Mouse (Mus musculus): ENCODE results near the gene Sdccag8. TPM values are rescaled to one million over a fixed set of nuclear protein-coding genes. Genes with fewer than 3 reads are reported as not detected.

Gene Sdccag8
- polyA plus RNA-seq, 1 experiment from 2014 or later = 25.7 TPM

GRCm38 (mm10) chr1:176852813-176853590 is 38.5 kb downstream of the Sdccag8 start:
- Histone ChIP-seq H3K4me1 (replicated peaks) (no peaks in the 10 kb centered on the region), H3K27ac (no peak overlapping the region), H3K9me3 (peaks cover 9% of the 10 kb centered on the region; the same call in 1 of the 2 replicates), H3K27me3 (no peaks in the 10 kb centered on the region), H3K36me3 (peaks cover 39% of the 10 kb centered on the region), H3K4me2 (no peak overlapping the region), H3K9ac (no peak overlapping the region), H3K4me3 (no peak overlapping the region)
- ATAC-seq (ENCODE audit: low FRiP score) = no peak
- 93% methylated on average over 9 of the region's 9 CpGs for WGBS

GRCm38 (mm10) chr1:176861981-176862644 is 47.7 kb downstream of the Sdccag8 start:
- ATAC-seq (ENCODE audit: low FRiP score) = peak; percentile 49; the same call in 1 of the 2 replicates
- Histone ChIP-seq H3K9me3 (no peaks in the 10 kb centered on the region), H3K4me2 (no peak overlapping the region), H3K27ac (no peak overlapping the region), H3K4me1 (replicated peaks) (no peaks in the 10 kb centered on the region), H3K36me3 (no peaks in the 10 kb centered on the region), H3K9ac (no peak overlapping the region), H3K4me3 (no peak overlapping the region), H3K27me3 (no peaks in the 10 kb centered on the region)
- WGBS = 63% methylated on average over 9 of the region's 9 CpGs

- WGBS = 93% methylated on average over 11 of the region's 11 CpGs
- no peak overlapping the region for H3K4me2 ChIP-seq
Measured at GRCm38 (mm10) chr1:176870501-176870900, 56.0 kb downstream of the Sdccag8 start.

GRCm38 (mm10) chr1:176871975-176872374 is 57.5 kb downstream of the Sdccag8 start:
- Histone ChIP-seq H3K27ac (no peak overlapping the region), H3K9me3 (no peaks in the 10 kb centered on the region), H3K9ac (no peak overlapping the region), H3K4me2 (no peak overlapping the region), H3K4me3 (no peak overlapping the region), H3K4me1 (replicated peaks) (no peaks in the 10 kb centered on the region), H3K27me3 (no peaks in the 10 kb centered on the region), H3K36me3 (peaks cover 20% of the 10 kb centered on the region)
- WGBS = 60% methylated on average over 3 of the region's 3 CpGs
- ATAC-seq (ENCODE audit: low FRiP score) = no peak

More at GRCm38 (mm10) chr1:176870501-176870900, 56.0 kb downstream of the Sdccag8 start:
- no peaks in the 10 kb centered on the region for H3K4me1 ChIP-seq (replicated peaks)
- H3K4me3 ChIP-seq = no peak overlapping the region
- no peak for ATAC-seq (ENCODE audit: low FRiP score)
- H3K9me3 ChIP-seq = no peaks in the 10 kb centered on the region
- no peak overlapping the region for H3K27ac ChIP-seq
- H3K36me3 ChIP-seq = peaks cover 20% of the 10 kb centered on the region
- no peaks in the 10 kb centered on the region for H3K27me3 ChIP-seq
- H3K9ac ChIP-seq = no peak overlapping the region

- no peak for ATAC-seq (ENCODE audit: low FRiP score)
- no peaks in the 10 kb centered on the region for H3K4me1 ChIP-seq (replicated peaks)
- peaks cover 20% of the 10 kb centered on the region for H3K36me3 ChIP-seq
- H3K9ac ChIP-seq = no peak overlapping the region
- WGBS = 85% methylated on average over 9 of the region's 9 CpGs
- no peaks in the 10 kb centered on the region for H3K9me3 ChIP-seq
- H3K4me3 ChIP-seq = no peak overlapping the region
- H3K4me2 ChIP-seq = no peak overlapping the region
- no peaks in the 10 kb centered on the region for H3K27me3 ChIP-seq
- no peak overlapping the region for H3K27ac ChIP-seq
Measured at GRCm38 (mm10) chr1:176873463-176873862, 59.0 kb downstream of the Sdccag8 start.

GRCm38 (mm10) chr1:176874155-176874554 is 59.7 kb downstream of the Sdccag8 start:
- no peaks in the 10 kb centered on the region for H3K9me3 ChIP-seq
- H3K9ac ChIP-seq = no peak overlapping the region
- no peak overlapping the region for H3K4me2 ChIP-seq
- H3K27ac ChIP-seq = no peak overlapping the region
- peaks cover 15% of the 10 kb centered on the region for H3K36me3 ChIP-seq
- no peak for ATAC-seq (ENCODE audit: low FRiP score)
- no peaks in the 10 kb centered on the region for H3K4me1 ChIP-seq (replicated peaks)
- no peaks in the 10 kb centered on the region for H3K27me3 ChIP-seq
- no peak overlapping the region for H3K4me3 ChIP-seq

GRCm38 (mm10) chr1:176877756-176878155 is 63.3 kb downstream of the Sdccag8 start:
- ATAC-seq (ENCODE audit: low FRiP score) = 0 out of 2 replicates have a peak, but pooled peaks have one; percentile 67
- H3K27ac ChIP-seq = no peak overlapping the region

GRCm38 (mm10) chr1:176879005-176879404 is 64.5 kb downstream of the Sdccag8 start:
- Histone ChIP-seq H3K4me2 (no peak overlapping the region), H3K4me1 (replicated peaks) (peaks cover 9% of the 10 kb centered on the region), H3K9me3 (no peaks in the 10 kb centered on the region), H3K27me3 (no peaks in the 10 kb centered on the region), H3K27ac (no peak overlapping the region), H3K9ac (no peak overlapping the region), H3K4me3 (no peak overlapping the region), H3K36me3 (no peaks in the 10 kb centered on the region)
- ATAC-seq (ENCODE audit: low FRiP score) = no peak
- WGBS = 46% methylated on average over 2 of the region's 2 CpGs

More at GRCm38 (mm10) chr1:176877756-176878155, 63.3 kb downstream of the Sdccag8 start:
- no peaks in the 10 kb centered on the region for H3K9me3 ChIP-seq
- H3K4me1 ChIP-seq (replicated peaks) = peaks cover 9% of the 10 kb centered on the region
- H3K4me3 ChIP-seq = no peak overlapping the region
- H3K4me2 ChIP-seq = no peak overlapping the region
- H3K9ac ChIP-seq = no peak overlapping the region
- H3K36me3 ChIP-seq = no peaks in the 10 kb centered on the region
- WGBS = 35% methylated on average over 3 of the region's 3 CpGs
- no peaks in the 10 kb centered on the region for H3K27me3 ChIP-seq

GRCm38 (mm10) chr1:176879614-176880013 is 65.2 kb downstream of the Sdccag8 start:
- H3K4me2 ChIP-seq = no peak overlapping the region
- no peak overlapping the region for H3K4me3 ChIP-seq
- H3K36me3 ChIP-seq = no peaks in the 10 kb centered on the region
- ATAC-seq (ENCODE audit: low FRiP score) = no peak
- no peak overlapping the region for H3K9ac ChIP-seq
- no peaks in the 10 kb centered on the region for H3K27me3 ChIP-seq
- H3K9me3 ChIP-seq = no peaks in the 10 kb centered on the region
- peaks cover 9% of the 10 kb centered on the region for H3K4me1 ChIP-seq (replicated peaks)
- H3K27ac ChIP-seq = peak overlapping the region; percentile 35; the same call in 1 of the 2 replicates
- 17% methylated on average over 6 of the region's 6 CpGs for WGBS

GRCm38 (mm10) chr1:176880101-176880500 is 65.6 kb downstream of the Sdccag8 start:
- no peaks in the 10 kb centered on the region for H3K9me3 ChIP-seq
- H3K4me1 ChIP-seq (replicated peaks) = peaks cover 9% of the 10 kb centered on the region
- WGBS = 4% methylated on average over 5 of the region's 5 CpGs
- no peak overlapping the region for H3K4me2 ChIP-seq
- H3K36me3 ChIP-seq = no peaks in the 10 kb centered on the region
- no peaks in the 10 kb centered on the region for H3K27me3 ChIP-seq
- ATAC-seq (ENCODE audit: low FRiP score) = no peak
- H3K4me3 ChIP-seq = no peak overlapping the region
- no peak overlapping the region for H3K9ac ChIP-seq
- H3K27ac ChIP-seq = 0 out of 2 replicates have a peak overlapping the region, but pooled peaks have one; percentile 35

- no peak overlapping the region for H3K27ac ChIP-seq
- H3K9me3 ChIP-seq = no peaks in the 10 kb centered on the region
- peaks cover 9% of the 10 kb centered on the region for H3K4me1 ChIP-seq (replicated peaks)
- no peak overlapping the region; the same call in 1 of the 2 replicates for H3K9ac ChIP-seq
- 16% methylated on average over 6 of the region's 6 CpGs for WGBS
- H3K4me2 ChIP-seq = no peak overlapping the region
- H3K4me3 ChIP-seq = no peak overlapping the region
- ATAC-seq (ENCODE audit: low FRiP score) = no peak
- no peaks in the 10 kb centered on the region for H3K36me3 ChIP-seq
- no peaks in the 10 kb centered on the region for H3K27me3 ChIP-seq
Measured at GRCm38 (mm10) chr1:176880943-176881342, 66.5 kb downstream of the Sdccag8 start.

GRCm38 (mm10) chr1:176885207-176885933 is 70.9 kb downstream of the Sdccag8 start:
- H3K4me3 ChIP-seq = no peak overlapping the region
- peak; percentile 43; the same call in 1 of the 2 replicates for ATAC-seq (ENCODE audit: low FRiP score)
- H3K27ac ChIP-seq = no peak overlapping the region
- no peak overlapping the region for H3K4me2 ChIP-seq
- H3K27me3 ChIP-seq = no peaks in the 10 kb centered on the region
- no peaks in the 10 kb centered on the region for H3K9me3 ChIP-seq
- H3K9ac ChIP-seq = no peak overlapping the region
- H3K36me3 ChIP-seq = no peaks in the 10 kb centered on the region
- 67% methylated on average over 17 of the region's 17 CpGs for WGBS
- H3K4me1 ChIP-seq (replicated peaks) = no peaks in the 10 kb centered on the region; the same call in 1 of the 2 replicates

Data from hindbrain, embryonic 13.5 days (tissue).